16 mouse cellular contexts compared by ENCODE assay signal in genomic region chr4:70664181-70664580, GRCm38 (mm10).
A peak's percentile ranks its signal among the peaks of the same experiment; 100 is the strongest.
DNase-seq lines count a peak whose midpoint lies in the region.
"Had no signal": no experiment of that assay in that cellular context is flagged by ENCODE, and none has a peak within 500 bp of the region (broad histone marks: within the 10 kb centered on the region; RNA-seq: fewer than 3 reads in every experiment).

No protein-coding gene starts in this region.

- peak; percentile 2 for DNase-seq in kidney, adult 9 months
- no peak for DNase-seq in kidney, adult 18-20 months
- peak; percentile 50 for DNase-seq in ES-CJ7 (ENCODE audit: low read depth, low spot score)
- peak; percentile 56 for DNase-seq in ZHBTc4 (ENCODE audit: low read depth, low spot score)
- no peak for DNase-seq in lung, postnatal 25 days (ENCODE audit: low spot score)
- no peak for DNase-seq in thymus, postnatal 4 days
- DNase-seq in yolk sac, embryonic 10.5 days (ENCODE audit: low spot score): no peak
- DNase-seq: adrenal gland, adult 2 months; adrenal gland, postnatal 10 days; adrenal gland, postnatal 25 days; cerebellum, adult 11-12 months; cerebellum, adult 2 months; cerebellum, adult 9-10 months; cerebellum, postnatal 10 days; cerebellum, postnatal 25 days; forebrain, postnatal 0 days had no signal

Comparison
In these comparisons a context has a peak if more than half of its experiments do, and no peak if none do; other contexts are left out.
1. DNase-seq: peak in kidney, adult 9 months (single experiment), ES-CJ7 (single experiment) and ZHBTc4 (single experiment); none in kidney, adult 18-20 months (single experiment), lung, postnatal 25 days (single experiment), thymus, postnatal 4 days (single experiment) and yolk sac, embryonic 10.5 days (single experiment).